Mouse (Mus musculus) embryo, embryonic 11 days (tissue): ENCODE measurements around the gene Ago3.

ENCODE experiments used
- DNase-seq: peaks from one replicate; pipeline ENCODE4 v3.0.0-alpha.2; 2015

The Ago3 gene

DNA sequence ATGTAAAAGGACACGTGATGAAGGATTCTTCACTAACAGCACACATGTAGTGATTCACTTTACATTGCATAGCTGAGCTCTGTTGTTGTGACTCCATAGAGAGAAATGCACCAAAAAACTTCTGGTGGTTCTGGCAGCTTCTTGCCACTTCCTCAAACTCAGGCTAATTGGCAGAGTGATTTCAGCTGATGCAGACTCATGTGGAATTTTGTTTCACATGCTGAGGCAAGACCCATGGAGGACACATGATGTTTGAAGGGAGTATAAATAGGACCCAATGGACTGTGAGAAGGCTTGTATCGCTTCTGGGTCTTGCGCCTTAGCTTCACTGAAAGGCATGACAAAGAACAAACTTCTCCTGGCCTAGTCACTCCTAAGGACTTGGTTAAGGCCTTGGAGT, 16.8 kb downstream of the Ago3 start:
- DNase-seq, result no peak

DNA sequence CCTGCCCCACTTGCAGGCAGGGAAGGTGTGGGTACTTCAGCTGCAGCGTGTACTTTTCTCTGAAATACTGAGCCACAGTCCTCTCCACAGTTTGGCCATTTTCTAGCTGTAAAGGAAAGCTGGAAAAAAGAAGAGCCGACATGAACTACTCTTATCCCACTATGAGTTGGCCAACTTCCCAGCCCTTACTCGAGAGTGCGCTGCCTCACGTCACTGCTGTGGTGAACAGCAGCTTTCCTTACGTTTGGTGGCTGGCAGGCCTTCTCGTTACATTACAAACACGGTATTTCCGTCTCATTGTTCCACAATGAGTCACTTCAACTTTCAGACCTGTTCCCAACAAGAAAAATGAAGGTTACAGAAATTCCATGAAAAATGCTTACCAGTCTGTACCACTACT, 57.9 kb downstream of the Ago3 start:
- DNase-seq, result no peak

DNA sequence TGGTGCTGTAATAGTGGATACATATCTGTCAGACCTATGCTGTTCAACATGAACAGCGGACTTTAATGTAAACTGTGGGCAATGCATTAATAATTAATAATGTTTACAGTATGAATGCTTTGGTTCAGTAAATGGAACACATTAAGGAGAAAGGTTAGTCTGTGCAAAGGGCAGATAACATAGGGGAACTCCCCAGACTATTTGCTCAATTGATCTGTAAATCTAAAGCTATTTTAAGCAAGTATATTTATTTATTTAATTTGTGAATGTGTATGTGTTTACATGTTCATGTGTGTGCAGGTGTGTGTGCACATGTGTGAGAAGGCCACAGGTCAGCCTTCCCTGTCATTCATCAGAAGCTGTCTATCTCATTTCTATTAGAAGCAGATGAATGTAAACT, 69.3 kb downstream of the Ago3 start:
- DNase-seq, result no peak

DNA sequence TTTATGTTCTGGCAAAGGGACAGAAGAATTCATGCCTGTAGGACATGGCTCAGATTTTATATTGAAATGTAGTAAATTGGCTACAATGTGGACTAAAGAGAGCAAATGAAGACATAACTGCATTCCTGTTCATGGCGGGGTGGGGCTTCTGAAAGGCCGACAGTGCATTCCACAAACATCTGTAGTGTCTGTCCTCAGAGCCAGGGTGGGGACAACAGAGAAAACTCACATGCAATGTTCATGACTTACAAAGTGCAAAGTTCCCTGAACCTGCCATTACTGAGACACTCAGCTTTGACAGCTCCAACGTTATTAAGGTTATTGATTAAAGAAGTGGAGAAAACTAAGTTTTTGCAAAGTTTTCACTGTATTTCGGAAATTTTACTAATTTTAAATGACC, 85.9 kb downstream of the Ago3 start:
- DNase-seq, result no peak

DNA sequence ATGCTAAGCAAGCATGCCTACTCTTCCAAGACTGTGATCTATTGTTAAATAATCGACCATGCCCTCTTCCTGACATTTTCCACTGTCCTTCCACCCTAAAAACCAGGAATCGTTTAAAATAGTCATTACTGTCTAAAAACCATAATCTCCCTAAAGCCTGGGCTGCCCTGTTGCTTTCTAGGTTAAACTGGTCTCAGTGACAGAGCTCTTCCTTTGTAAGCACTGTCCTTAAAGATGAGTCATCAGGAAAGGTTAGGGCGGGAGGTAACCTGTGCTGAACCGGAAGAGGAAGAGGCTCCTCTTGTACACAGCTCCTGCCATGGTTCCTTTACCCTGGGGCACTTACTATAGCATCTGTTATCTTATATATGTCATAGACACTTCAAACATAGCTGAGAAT, 89.9 kb downstream of the Ago3 start:
- DNase-seq, result no peak

DNA sequence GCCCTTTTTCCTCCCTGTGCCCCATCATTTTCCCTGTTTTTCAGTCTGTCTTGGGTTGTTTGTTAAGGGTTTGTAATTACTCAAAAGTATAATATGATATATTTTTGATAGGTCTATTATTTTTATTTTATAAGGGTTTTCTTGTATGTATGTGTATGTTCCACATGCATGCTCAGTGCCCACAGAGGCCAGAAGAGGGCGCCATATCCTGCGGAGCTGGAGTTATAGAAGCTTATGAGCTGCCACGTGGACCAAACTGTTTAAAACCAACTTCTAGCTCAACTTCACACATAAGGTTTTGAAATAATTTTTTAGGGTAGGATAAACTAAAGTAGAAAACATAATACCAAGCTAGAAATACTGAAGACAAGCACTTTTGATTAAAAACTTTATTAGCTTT, 97.0 kb downstream of the Ago3 start:
- peak; percentile 30 for DNase-seq

DNA sequence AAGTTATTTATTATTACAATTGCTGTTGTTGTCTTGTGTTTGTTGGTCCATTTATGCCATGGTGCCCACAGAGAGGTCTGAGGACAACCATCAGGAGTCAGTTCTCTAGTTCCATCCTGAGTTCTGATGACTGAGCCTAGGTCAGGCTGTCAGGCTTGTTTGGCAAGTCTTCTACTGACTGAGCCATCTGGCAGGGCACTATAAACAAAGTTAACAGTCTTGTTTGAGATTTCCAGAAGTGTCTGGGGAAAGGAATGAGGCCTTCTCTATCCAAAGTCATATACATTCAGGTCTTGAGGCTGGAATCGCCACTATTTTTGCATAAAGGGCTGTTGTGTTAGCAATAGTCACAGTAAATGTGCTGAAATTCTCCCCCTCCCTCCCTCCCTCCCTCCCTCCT, 97.6 kb downstream of the Ago3 start:
- no peak for DNase-seq

DNA sequence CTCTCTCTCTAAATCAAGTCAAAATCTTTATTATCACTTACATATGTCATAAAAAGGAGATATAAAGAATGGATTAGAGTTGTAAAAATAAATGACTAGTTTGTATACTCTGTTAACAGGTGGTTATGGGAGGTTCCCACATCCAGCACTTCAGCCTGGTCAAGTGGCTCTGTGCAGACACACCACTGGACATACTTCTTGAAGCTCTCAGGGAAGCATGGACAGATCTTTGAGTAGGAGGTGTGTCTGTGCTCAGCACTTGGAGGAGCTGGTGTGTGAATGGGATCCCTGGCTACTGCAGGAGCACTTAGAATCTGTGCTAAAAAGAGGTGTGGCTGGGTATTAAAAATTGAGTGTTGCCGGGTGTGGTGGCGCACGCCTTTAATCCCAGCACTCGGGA, 99.1 kb downstream of the Ago3 start:
- no peak for DNase-seq

DNA sequence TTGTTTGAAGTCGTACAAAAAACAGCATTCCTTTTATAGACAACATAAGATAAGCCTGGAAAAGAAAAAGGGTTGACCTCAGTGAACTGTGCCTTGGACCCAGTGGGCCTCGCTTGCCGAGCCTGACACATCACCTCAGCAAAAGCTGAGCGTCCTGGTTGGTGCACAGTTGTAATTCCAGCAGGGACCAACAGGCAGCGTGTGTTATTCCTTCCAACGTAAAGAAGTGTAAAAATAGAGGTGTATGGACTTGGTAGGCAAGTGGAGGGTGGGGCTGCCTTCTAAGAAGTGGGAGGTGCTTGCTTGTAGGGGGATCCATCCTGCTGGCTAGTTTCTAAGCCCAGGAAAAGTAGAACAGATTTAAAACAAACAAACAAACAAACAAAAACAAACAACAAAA, 103.3 kb downstream of the Ago3 start:
- no peak for DNase-seq

DNA sequence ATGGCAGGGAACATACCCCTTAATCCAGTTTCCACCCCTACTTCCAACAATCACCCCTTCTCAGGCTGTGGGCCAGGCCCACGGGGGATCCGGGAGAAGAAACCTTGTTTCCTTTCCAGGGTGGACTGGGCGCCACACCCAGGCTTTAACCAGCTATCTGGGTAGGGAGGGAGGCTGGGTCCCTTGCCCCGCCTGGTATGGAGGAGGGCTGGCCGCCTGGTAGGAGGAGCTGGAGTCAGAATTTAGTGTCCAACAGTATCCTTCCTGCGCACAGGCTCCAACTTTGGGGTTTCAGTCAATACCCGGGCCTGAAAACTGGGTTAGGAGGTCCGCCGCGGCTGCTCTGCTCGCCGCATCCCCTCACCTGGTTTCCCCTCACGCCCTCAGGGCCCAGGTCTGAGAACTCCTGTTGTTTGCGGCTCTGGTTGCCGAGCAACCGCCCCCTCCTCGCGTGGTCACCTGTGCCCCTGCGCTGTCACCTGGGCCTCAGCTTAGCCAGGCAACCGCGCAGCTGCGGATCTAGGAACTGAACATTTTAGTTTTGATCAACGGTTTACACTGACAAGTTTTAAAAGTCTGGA, 104.0 kb downstream of the Ago3 start, which contains the start of gene Tekt2:
TSS of gene Tekt2 (minus strand) at position 408 of the 581 bp plus-strand sequence.
- DNase-seq, result no peak

DNA sequence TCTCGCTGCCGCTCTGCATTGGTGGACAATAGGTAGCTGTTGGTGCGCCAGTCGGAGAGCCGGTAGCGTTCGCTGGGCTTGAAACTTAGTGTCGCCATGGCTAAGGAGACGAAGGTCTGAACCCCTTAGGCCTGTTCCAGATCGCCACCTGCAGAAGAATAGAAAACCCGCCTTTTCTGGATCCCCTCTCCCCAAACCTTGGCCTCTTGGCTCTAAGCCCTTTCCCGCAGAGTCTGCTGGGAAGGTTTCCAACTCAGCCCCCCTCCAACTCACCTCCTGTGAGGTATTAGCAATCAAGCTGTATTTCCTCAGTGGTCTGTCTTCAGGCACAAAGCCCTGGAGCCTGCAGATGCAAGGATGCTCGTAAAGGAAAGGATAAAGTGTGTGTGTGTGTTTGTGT, 104.5 kb downstream of the Ago3 start:
- DNase-seq, result no peak

DNA sequence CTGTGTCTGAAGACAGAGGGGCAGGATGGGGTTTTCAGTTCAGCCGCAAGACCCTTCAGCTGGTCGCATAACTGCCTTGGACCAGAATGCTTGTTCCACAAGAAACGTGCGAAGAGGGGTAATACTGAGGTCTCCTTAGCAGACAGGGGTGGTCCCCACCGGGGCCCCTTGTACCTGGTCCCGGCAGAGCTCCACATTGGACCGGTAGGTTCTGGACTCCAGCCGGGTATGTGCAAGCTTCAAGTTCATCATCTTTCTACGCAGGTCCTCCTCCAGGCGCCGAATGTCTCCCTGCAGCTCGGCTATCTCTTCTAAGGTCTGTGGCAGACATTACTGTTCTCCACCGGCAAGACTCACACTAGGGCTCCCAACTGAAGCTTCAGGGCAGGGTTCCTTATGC, 106.7 kb downstream of the Ago3 start:
- no peak for DNase-seq

DNA sequence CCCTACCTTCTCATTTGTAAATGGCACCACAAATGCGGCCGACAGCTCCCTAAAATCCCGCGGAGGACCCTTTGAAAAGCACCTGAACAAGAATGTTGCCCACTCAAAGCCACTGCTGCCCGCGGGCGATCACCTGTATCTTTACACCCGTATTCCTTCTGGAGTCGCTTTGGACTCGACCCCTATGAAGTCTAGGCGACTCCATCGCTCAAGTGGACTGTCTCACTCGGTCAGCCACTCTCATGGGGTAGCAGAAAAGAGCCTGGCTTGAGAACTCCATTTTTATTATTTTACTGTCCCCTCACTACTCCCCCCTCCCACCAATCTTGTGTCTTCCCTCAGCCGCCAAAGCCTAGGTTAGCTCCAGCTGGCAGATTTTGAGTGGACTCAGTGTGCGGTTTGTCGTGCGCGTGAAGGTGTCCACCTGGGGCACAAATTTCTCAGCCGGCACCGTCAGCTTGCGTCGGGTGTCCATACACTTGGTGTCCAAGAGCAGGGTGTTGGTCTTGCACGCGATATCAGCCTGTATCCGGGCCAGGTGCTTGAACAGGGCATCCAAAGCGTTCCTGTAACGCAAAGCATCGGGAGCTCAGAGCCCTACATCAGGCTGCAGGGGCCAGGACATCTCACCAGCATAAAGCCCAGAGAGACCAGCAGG, 107.4 kb downstream of the Ago3 start:
- DNase-seq, result no peak

DNA sequence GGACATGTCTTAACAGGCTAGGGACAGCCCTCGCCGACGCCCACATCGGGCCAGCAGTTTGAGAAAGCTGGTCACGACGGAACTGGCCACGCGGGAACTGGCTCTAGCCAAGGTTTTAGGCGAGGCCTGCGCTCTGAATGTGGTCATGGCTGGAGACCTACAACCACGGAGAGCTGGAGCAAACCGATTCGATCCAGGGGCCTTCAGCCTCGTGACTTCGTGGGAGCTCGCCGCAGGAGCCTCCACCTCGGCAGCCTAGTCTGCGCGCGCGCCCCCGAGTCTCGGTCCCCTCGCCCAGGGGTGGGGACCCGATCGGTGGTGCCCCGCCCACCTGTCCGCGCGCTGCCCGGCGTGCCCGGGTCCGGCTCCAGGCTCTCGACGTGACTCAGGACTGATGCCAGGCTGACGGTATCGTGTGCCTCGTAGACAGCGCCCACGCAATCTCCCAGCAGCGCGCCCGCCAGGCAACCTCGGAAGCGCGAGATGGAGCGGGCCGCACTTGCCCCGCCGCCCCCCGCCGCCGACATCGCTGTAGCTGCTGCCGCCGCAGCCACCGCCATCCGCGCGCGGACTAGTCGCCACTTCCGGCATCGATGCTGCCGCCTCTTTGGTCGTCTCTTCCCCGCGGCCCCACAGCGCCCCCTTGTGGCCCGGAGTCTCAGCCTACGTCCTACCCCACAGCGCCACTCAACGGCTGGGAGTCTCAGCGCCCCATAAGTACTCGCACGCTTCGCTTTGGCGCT, 108.1 kb downstream of the Ago3 start, which contains the start of gene Adprhl2:
TSS of gene Adprhl2 (minus strand) at position 593 of the 743 bp plus-strand sequence.
- DNase-seq, result peak; percentile 97

DNA sequence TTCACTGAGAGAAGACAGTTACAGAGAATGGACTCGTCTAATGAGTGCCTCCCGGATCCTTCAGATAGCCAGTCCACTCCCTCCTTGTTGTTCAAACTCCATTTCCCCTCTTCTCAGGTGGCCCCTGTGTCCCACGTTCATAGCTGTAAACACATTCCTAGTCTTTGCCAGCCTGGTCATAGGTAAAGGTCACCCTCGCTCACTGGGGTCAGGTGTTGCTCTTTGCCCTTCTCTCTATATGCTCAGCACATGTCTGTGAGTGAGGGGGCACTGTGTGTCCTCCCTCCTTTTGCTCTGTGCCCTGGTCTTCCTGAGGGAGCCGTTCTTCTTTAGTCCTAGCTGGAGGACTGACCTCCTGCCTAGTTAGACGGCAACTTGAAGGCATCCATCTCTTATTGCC, 109.5 kb downstream of the Ago3 start:
- DNase-seq, result no peak

DNA sequence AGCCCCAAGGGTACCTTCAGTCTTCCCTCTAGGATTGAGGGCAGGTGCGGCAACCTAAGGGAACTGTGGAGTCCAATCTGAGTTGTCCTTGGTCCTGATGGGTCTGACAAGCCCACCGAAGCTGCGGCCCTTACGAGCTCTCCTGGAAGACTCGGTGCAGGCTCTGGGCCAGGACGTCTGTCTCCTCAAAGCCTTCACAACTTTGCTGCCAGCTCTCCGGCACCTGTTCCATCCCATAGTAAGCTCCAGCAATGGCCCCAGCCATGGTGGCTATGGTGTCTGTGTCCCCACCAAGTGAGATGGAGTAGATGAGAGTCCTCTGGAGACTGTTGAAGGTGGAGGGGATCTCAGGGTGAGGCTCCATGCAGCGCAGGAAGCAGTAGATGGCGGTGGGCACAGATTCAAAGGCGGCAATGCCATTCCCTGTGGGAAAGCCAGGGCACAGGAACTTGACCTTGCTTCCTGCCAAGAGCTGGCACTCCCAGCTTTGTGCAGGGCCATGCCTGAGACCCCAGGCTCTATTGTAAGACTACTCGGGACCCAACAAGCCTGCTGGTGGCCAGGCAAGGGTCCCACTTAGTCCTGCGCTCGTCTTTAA, 112.8 kb downstream of the Ago3 start:
- no peak for DNase-seq

DNA sequence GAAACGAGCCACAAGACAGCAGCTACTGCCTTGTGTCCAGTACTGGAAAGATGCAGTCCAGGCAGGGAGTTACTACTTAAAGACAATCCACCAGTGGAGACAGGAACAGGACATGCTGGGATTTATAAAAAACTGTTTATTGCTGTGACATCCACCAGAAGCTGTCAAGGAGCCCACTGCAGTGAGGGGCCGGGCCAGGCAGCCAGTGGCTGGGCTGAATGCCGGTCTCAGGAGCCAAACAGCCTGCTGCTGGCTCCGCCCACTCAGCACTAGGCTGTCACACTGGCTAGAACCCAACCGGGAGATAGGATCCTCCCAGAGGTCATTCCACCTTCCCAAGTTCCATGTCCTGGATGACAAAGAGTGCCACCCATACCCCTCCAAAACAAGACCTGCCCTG, 113.4 kb downstream of the Ago3 start:
- DNase-seq, result no peak

DNA sequence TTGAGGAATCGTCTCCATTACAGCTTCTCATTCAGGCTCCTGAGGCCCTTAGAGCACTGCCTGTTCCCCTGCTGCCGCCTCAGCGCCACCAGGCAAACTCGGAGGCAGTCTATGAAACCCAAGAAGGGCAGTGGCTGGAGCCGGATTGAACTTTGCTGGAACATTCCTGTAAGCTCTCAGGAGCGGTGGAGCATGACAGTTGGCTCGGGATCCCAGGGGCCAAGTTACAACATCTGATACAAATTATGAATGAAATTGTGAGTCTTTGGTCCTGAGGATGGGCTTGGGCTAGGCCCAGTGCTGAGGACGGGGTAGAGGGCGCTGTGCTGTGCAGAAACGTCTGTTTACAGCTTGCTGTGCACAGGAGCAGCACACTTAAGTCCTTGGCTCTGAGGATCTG, 115.0 kb downstream of the Ago3 start:
- DNase-seq, result peak; percentile 63

DNA sequence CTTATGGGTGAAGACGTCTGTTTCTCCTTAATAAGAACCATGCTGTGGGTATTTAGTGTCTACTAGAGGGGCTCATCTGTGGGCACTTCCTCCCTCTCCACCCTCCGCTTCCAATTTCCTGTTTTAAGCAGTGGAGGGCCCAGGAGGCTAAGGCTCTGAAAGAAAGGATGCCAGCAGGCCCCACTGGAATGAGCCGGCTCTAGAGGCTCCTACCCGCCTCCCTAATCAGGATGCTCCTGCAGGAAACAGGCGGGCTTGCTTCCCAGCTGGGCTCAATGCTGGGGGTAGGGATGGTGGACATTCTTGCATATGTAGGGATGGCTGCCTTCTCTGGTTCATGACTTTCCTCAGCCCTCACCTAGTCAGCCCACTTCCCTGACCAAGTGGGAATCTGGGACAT, 116.2 kb downstream of the Ago3 start:
- no peak for DNase-seq

DNA sequence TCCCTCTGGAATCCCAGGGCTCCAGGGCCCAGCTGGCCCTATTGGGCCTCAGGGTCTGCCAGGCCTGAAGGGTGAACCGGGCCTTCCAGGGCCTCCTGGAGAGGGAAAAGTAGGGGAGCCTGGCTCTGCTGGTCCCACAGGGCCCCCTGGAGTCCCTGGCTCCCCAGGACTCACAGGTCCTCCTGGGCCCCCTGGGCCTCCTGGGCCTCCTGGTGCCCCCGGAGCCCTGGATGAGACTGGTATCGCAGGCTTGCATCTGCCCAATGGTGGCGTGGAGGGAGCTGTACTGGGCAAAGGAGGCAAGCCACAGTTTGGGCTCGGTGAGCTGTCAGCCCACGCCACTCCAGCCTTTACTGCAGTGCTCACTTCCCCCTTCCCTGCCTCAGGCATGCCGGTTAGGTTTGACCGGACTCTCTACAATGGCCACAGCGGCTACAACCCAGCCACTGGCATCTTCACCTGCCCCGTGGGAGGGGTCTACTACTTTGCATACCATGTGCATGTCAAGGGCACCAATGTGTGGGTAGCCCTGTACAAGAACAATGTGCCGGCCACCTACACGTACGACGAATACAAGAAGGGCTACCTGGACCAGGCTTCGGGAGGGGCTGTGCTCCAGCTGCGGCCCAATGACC, 117.7 kb downstream of the Ago3 start:
- DNase-seq, result no peak

DNA sequence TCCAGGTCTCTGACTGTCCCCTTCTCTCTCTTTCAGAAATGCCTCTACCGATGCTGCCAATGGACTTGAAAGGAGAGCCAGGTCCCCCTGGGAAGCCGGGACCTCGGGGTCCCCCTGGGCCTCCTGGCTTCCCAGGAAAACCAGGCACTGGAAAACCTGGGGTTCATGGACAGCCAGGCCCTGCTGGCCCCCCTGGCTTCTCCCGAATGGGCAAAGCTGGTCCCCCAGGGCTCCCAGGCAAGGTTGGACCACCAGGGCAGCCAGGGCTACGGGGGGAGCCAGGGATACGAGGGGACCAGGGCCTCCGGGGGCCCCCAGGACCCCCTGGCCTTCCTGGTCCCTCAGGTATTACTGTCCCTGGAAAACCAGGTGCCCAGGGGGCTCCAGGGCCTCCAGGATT, 119.0 kb downstream of the Ago3 start:
- DNase-seq, result no peak

DNA sequence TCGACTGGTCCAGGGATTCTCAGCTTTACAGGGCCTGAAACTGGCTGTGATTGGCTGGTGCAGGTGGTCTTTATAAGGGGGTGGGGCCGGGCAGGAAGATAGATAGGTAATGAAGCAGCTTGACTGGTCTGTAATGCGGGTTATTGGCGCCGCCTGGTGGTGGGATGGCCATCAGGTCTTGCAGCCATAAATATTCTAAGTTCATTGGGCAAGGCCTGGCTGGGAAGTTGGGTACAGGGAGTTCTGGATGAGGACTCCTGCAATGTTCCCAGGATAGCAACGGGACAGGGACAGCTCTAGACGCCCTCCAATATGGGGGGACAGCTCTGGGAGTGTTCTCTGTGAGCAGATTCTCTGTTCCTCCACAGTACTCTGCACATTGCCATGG, 119.4 kb downstream of the Ago3 start:
- DNase-seq, result peak; percentile 90

DNA sequence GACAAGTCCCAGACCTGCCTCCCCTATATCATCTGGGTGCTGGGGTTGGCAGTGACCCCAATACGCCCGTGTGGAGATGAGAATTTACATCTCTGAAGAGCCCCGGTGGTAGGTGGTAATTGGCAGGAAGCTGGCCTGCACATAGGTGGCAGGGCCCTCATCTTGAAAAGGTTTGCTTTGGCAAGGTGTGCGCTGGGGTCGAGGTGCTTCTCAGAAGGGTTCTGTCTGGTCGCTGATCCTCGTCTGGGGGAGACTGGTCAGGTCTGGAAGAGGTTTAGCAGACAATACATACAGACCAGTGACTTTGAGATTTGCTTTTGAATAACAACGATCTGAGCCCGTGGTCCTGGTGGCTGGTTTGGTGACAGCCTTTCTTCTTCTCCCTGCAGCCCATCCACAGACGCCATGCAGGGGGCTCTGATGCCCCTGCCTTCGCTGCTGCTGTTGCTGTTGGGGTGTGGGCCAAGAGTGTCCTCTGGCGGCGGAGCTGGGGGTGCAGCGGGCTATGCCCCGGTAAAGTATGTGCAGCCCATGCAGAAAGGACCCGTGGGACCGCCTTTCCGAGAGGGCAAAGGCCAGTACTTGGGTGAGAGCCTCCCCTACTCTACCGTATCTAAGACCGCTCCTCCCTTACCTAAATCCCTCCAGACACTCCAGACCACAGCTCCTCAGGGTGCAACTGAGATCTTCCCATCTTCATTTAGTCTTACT, 120.0 kb downstream of the Ago3 start:
- DNase-seq, result peak; percentile 63
